Mouse (Mus musculus): ENCODE data around the gene Gm21987. TPM values are rescaled to one million over a fixed set of nuclear protein-coding genes. Genes with fewer than 3 reads are reported as not detected.

Gm21987 gene
- total RNA-seq (2012; rRNA removed), result 0.42 TPM in 1 of 2 replicates, not detected in the other
- total RNA-seq (2014; rRNA removed), result not detected in 2 replicates
- polyA plus RNA-seq (2012; ENCODE audit: insufficient read length, low read depth), result 0.87 TPM in 1 of 2 replicates, not detected in the other

DNA sequence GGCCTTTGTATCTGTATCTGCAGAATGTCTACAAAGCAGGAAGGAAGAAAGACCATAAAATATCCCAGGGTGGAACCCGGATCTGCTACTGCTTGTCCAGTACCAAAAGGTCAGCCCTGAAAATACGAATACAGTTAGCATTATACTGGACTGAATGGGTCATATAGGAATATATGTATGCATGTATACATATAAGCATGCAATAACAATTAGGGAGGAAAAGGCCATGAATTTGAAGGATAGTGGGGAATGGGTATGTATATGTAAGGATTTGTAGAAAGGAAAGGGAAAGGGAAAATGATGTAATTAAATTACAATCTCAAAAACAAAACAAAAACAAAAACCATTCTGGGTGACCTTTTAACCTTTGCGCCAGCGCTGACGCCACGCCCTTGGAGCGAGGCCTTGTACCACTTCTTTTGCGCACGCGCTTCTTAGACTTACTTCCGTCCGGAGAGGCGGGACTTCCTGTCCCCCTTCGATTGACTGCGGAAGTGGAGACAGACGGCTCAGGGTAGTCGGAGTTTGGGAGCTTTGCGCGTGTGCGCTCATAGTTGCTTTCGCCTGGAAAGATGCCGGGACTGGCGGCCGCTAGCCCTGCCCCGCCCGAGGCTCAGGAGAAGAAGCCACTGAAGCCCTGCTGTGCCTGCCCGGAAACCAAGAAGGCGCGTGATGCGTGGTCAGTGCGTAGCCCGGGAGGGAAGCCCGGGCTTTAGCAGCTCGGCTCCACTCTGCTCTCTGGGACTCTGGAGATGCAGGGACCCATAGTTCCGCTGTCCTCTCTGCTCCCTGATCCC is at the start of gene Gm21987, which contains the start of gene Cox17:
TSS of gene Gm21987 (plus strand) at position 512 of the 797 bp plus-strand sequence.
TSS of gene Cox17 (plus strand) at position 463 of the 797 bp plus-strand sequence.
- DNase-seq (ENCODE audit: extremely low read depth), result peak; percentile 99
- H3K4me1 ChIP-seq (ENCODE audit: control insufficient read depth in 1 of 2, insufficient read depth in 2 of 2), result peaks cover 15 to 49% of the 10 kb centered on the region in 2 experiments
- peak within 1 kb of the TSS; percentile 82 for H3K27ac ChIP-seq (ENCODE audit: insufficient read depth, low read depth)
- dilution Hi-C loops (cut with MboI; ENCODE audit: extremely low pct_ligation_motif_present, extremely low pct_unique_long_range_greater_than_20kb, low sequenced_read_pairs) (no loop called here), in situ Hi-C loops (cut with MboI; ENCODE audit: low pct_ligation_motif_present, low pct_unique_long_range_greater_than_20kb, low sequenced_read_pairs) (loop anchor here (5.0 to 25.0 kb wide), 4 partner anchors 56 to 691 kb away; partner anchors contain the start of gene Arhgap31)
- H3K27me3 ChIP-seq (replicated peaks), result no peaks in the 10 kb centered on the region
- peak within 1 kb of the TSS; percentile 99 for H3K9ac ChIP-seq (ENCODE audit: insufficient read depth, low read depth)
- peak within 1 kb of the TSS; percentile 87 for H3K4me2 ChIP-seq (ENCODE audit: insufficient read depth, low read depth, poor library complexity, severe bottlenecking)
- peak within 1 kb of the TSS; percentile 66 to 92 (median 85) for H3K4me3 ChIP-seq (replicated peaks in 1 of 3; ENCODE audit: low read depth in 2 of 3, low read length in 2 of 3, poor library complexity in 1 of 3)
- H3K9me3 ChIP-seq (replicated peaks; ENCODE audit: low read length), result no peaks in the 10 kb centered on the region
- TF ChIP-seq MYC (IDR thresholded peaks at IDR 0.05; ENCODE audit: low read depth, low read length) (peak; percentile 78), TBP (conservative IDR thresholded peaks at IDR 0.05; ENCODE audit: low read depth, low read length) (peak; percentile 87), E2F4 (IDR thresholded peaks at IDR 0.05; ENCODE audit: insufficient replicate concordance, low read depth, low read length) (peak; percentile 64; the same call in 1 of the 2 replicates), ETS1 (conservative IDR thresholded peaks at IDR 0.05; ENCODE audit: low read depth, low read length) (peak; percentile 64), GABPA (IDR thresholded peaks at IDR 0.05; ENCODE audit: insufficient replicate concordance, low read depth, low read length) (no peak; the same call in 1 of the 2 replicates), CHD1 (IDR thresholded peaks at IDR 0.05; ENCODE audit: low read depth, low read length) (0 out of 2 replicates have a peak, but pooled peaks have one; percentile 58), NRF1 (IDR thresholded peaks at IDR 0.05; ENCODE audit: low read depth, low read length) (peak; percentile 91), USF2 (conservative IDR thresholded peaks at IDR 0.05; ENCODE audit: low read depth, low read length) (0 out of 2 replicates have a peak, but pooled peaks have one; percentile 13), CTCF (conservative IDR thresholded peaks at IDR 0.05 in 1 of 2, IDR thresholded peaks at IDR 0.05 in 1 of 2; ENCODE audit: low read depth in 2 of 2, low read length in 2 of 2) (no peak), MAX (IDR thresholded peaks at IDR 0.05; ENCODE audit: low read length) (peak; percentile 75), ELF1 (IDR thresholded peaks at IDR 0.05; ENCODE audit: low read depth, low read length) (peak; percentile 99), HCFC1 (IDR thresholded peaks at IDR 0.05; ENCODE audit: low read depth, low read length) (peak; percentile 91), CHD2 (IDR thresholded peaks at IDR 0.05; ENCODE audit: low read length) (0 out of 2 replicates have a peak, but pooled peaks have one; percentile 28), SIN3A (IDR thresholded peaks at IDR 0.05; ENCODE audit: low read length) (peak; percentile 97), POLR2A (IDR thresholded peaks at IDR 0.05; ENCODE audit: low read depth, low read length) (peak; percentile 96), RCOR1 (conservative IDR thresholded peaks at IDR 0.05; ENCODE audit: low read depth, low read length) (no peak), MAFK (IDR thresholded peaks at IDR 0.05; ENCODE audit: insufficient replicate concordance, low read length) (no peak), PAX5 (IDR thresholded peaks at IDR 0.05; ENCODE audit: low read length) (no peak), BHLHE40 (IDR thresholded peaks at IDR 0.05; ENCODE audit: low read depth, low read length) (peak; percentile 3; the same call in 1 of the 2 replicates), ZMIZ1 (IDR thresholded peaks at IDR 0.05; ENCODE audit: low read depth, low read length) (peak; percentile 82; the same call in 1 of the 2 replicates), KAT2A (IDR thresholded peaks at IDR 0.05; ENCODE audit: insufficient replicate concordance, low read length) (peak; percentile 87), UBTF (IDR thresholded peaks at IDR 0.05; ENCODE audit: low read depth, low read length) (no peak), IRF4 (IDR thresholded peaks at IDR 0.05; ENCODE audit: low read depth, low read length) (peak; percentile 59), MXI1 (IDR thresholded peaks at IDR 0.05; ENCODE audit: low read depth, low read length) (peak; percentile 96), MEF2A (IDR thresholded peaks at IDR 0.05; ENCODE audit: borderline replicate concordance, low read depth, low read length) (peak; percentile 45; the same call in 1 of the 2 replicates), TCF12 (IDR thresholded peaks at IDR 0.05; ENCODE audit: low read depth, low read length) (peak; percentile 94), NELFE (IDR thresholded peaks at IDR 0.05; ENCODE audit: low read depth, low read length) (peak; percentile 97)
- H3K36me3 ChIP-seq (replicated peaks in 1 of 2; ENCODE audit: control insufficient read depth in 1 of 2, insufficient read depth in 1 of 2, low read length in 1 of 2), result peaks cover 20 to 25% of the 10 kb centered on the region in 2 experiments
- H3K79me2 ChIP-seq (replicated peaks; ENCODE audit: control insufficient read depth, extremely low read depth, insufficient read depth, poor library complexity, severe bottlenecking), result peaks cover 46% of the 10 kb centered on the region

Data from CH12.LX (cell line).